Mouse (Mus musculus) hindbrain, embryonic 13.5 days (tissue): Measurements from ENCODE around the gene Naa35. TPM values are rescaled to one million over a fixed set of nuclear protein-coding genes. Genes with fewer than 3 reads are reported as not detected.

Experiments used
- ATAC-seq: fragments of 200-750 bp; cut with Nextera tagmentation; 2 replicates; pipeline ENCODE4 v1.8.0; 2017; ENCODE audit warnings: moderate TSS enrichment; ENCODE audit not compliant: low FRiP score
- H3K27ac ChIP-seq: fragments of 300-500 bp; sonication (generic); 2 replicates; pipeline ENCODE4 v1.5.1; 2015; ENCODE audit warnings: inconsistent platforms, mild to moderate bottlenecking, moderate library complexity
- H3K27me3 ChIP-seq: fragments of 300-500 bp; sonication (generic); 2 replicates; pipeline ENCODE4 v1.6.1; 2015; ENCODE audit warnings: mild to moderate bottlenecking, inconsistent platforms
- H3K36me3 ChIP-seq: fragments of 300-500 bp; sonication (generic); 2 replicates; pipeline ENCODE4 v1.6.1; 2015; ENCODE audit warnings: mild to moderate bottlenecking, inconsistent platforms
- H3K4me1 ChIP-seq: fragments of 300-500 bp; sonication (generic); replicated peaks from 2 replicates; pipeline ENCODE4 v1.6.1; 2015; ENCODE audit warnings: inconsistent platforms
- H3K4me2 ChIP-seq: fragments of 300-500 bp; sonication (generic); 2 replicates; pipeline ENCODE4 v1.6.1; 2015; ENCODE audit warnings: inconsistent platforms, mild to moderate bottlenecking, moderate library complexity
- H3K4me3 ChIP-seq: fragments of 300-500 bp; sonication (generic); 2 replicates; pipeline ENCODE4 v1.5.1; 2015; ENCODE audit warnings: mild to moderate bottlenecking, inconsistent platforms
- H3K9ac ChIP-seq: fragments of 300-500 bp; sonication (generic); 2 replicates; pipeline ENCODE4 v1.6.1; 2015; ENCODE audit warnings: mild to moderate bottlenecking, inconsistent platforms
- H3K9me3 ChIP-seq: fragments of 300-500 bp; sonication (generic); 2 replicates; pipeline ENCODE4 v1.6.1; 2016; ENCODE audit warnings: inconsistent platforms
- WGBS: fragments of 180-500 bp; shearing (Covaris S2); methylation state at CpG from one replicate; pipeline ENCODE4 v1.1.7; 2015; 5-methylcytosine and 5-hydroxymethylcytosine counted together
- polyA plus RNA-seq: library from polyadenylated mRNA; unstranded; fragments of >200 nt; fragmentation: Nextera tagmentation; extraction: Ambion mirVana; gene quantifications from 2 replicates; pipeline ENCODE4 v1.2.1, GENCODE M21; 2015

Gene Naa35
- polyA plus RNA-seq, 1 experiment from 2014 or later = 156 TPM

DNA sequence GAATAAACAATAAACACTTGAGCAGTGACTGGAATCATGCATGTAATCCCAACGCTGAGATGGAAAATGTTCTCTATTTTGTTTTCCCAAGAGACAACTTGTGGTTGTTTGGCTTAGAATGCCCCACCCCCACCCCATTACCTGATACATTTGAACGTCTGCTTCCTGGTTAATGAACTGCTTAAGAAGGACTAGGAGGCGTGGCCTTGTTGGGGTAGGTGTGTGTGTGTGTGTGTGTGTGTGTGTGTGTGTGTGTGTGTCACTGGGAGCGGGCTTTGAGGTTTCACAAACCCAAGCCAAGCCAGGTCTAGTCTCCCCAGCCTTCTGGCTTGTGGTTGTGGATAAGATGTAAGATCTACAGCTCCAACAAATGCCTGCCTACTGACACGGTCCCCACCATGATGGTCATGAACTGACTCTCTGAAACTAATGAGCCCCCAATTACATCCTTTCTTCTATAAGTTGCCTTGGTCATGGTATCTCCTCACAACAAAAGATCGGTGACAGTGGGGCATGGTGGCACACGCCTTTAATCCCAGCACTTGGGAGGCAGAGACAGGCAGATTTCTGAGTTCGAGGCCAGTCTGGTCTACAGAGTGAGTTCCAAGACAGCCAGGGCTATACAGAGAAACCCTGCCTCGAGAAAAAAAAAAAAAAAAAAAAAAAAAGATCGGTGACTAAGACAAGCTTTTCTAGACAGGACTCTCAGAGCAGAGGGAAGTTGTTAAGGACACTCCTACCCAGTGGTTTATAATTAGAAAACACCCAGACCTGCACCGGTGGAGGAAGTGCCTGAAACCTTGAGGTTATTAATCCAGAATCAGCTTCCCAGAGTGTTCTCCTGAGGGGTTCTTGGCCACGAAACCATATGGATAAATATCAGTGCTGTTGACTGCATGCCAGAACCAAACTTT lies 91.5 kb downstream of the Naa35 start:
- no peak overlapping the region for H3K4me3 ChIP-seq
- WGBS = 80% methylated on average over 11 of the region's 12 CpGs
- peaks cover 24% of the 10 kb centered on the region for H3K4me1 ChIP-seq
- ATAC-seq = no peak
- no peaks in the 10 kb centered on the region for H3K9me3 ChIP-seq
- H3K36me3 ChIP-seq = no peaks in the 10 kb centered on the region
- no peak overlapping the region for H3K9ac ChIP-seq
- H3K27ac ChIP-seq = no peak overlapping the region
- H3K4me2 ChIP-seq = no peak overlapping the region
- H3K27me3 ChIP-seq = no peaks in the 10 kb centered on the region

DNA sequence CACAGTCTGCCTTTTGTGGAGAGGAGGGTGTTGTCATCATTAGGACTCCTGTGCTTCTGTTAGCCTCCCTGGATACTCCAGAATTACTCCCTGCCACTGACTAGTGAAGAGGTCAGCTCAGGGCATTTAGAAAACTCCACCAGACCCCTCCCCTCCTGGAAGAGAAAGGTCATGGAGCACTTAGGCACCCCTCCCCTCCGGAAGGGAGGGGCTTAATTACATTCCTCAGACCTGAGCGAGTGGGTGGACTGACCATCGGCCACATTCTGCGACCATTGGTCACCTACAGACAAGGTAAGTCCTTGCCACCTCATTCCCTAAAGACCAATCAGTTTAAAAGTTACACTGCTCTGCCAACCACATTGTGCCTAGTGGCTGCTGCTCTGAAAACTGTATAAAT lies 94.2 kb downstream of the Naa35 start:
- H3K27ac ChIP-seq = no peak overlapping the region
- no peak overlapping the region for H3K9ac ChIP-seq
- ATAC-seq = no peak
- H3K36me3 ChIP-seq = no peaks in the 10 kb centered on the region
- no peaks in the 10 kb centered on the region for H3K27me3 ChIP-seq
- no peak overlapping the region for H3K4me2 ChIP-seq
- H3K4me1 ChIP-seq = peaks cover 4% of the 10 kb centered on the region
- no peaks in the 10 kb centered on the region for H3K9me3 ChIP-seq
- 57% methylated on average over 4 of the region's 4 CpGs for WGBS
- no peak overlapping the region for H3K4me3 ChIP-seq

DNA sequence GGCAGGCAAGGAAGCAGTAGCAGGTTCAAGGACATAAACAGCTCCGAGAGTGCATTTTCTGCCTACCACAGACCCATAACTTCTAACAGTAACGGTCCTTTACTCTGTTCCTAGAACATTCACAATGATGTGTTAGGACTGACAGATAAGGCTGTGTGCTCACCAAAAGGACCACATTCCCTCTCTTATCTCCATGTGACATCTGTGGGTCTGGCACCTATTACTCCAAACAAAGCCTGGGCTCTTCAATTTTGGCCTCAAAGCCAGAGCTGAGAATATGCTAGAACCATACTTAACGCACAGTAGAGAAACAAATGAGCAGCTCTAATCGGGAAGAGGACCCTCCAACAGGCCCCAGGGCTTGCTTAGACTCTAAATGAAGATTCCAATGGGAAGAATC lies 94.8 kb downstream of the Naa35 start:
- Histone ChIP-seq H3K4me2 (no peak overlapping the region), H3K36me3 (no peaks in the 10 kb centered on the region), H3K27me3 (no peaks in the 10 kb centered on the region), H3K27ac (no peak overlapping the region), H3K4me3 (no peak overlapping the region), H3K9me3 (no peaks in the 10 kb centered on the region), H3K9ac (no peak overlapping the region), H3K4me1 (no peaks in the 10 kb centered on the region)
- WGBS = 77% methylated on average over 4 of the region's 4 CpGs
- ATAC-seq = no peak

DNA sequence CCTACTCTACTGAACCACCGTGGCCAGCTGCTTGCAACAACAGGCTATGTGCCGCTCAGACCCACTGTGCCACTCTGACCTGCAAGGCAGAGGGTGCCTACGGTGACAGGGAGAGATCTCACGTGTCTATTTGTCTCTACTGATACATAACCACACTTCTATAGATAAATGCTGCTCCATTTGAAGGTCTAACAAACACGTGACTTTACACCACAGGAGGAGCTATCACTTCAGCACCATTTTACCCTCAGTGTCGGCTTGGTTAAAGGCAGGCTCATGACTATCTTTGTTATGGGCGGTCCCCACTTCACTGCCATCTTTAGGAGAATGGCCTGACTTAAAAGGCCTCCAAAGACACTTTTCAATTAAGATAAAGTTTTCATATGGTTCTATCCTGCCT lies 97.6 kb downstream of the Naa35 start:
- Histone ChIP-seq H3K9ac (no peak overlapping the region), H3K9me3 (no peaks in the 10 kb centered on the region), H3K36me3 (no peaks in the 10 kb centered on the region), H3K27ac (no peak overlapping the region), H3K4me3 (no peak overlapping the region), H3K27me3 (no peaks in the 10 kb centered on the region), H3K4me1 (no peaks in the 10 kb centered on the region), H3K4me2 (no peak overlapping the region)
- 39% methylated on average over 7 of the region's 7 CpGs for WGBS
- no peak for ATAC-seq

DNA sequence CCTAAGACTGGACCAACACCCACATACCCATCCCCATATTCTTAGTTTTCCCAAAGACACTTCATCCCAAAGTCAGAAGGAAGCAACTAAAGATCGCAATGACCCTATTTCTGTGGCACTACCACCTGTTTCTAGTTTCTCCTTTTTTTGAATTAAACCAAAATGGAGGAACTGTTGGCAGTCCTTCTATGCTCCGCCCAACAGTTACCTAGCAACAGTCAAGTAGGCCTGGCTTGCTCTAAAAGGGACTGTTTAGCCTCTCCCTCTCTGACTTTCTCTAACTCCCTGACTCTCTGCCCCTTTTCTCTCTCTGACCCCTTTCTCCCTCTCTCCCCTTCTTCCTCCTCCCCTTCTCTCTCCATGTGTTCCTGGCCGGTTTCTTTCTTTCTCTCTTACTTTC lies 100.2 kb downstream of the Naa35 start:
- no peaks in the 10 kb centered on the region for H3K27me3 ChIP-seq
- no peaks in the 10 kb centered on the region for H3K9me3 ChIP-seq
- H3K4me1 ChIP-seq = no peaks in the 10 kb centered on the region
- no peaks in the 10 kb centered on the region for H3K36me3 ChIP-seq
- 85% methylated on average over 3 of the region's 3 CpGs for WGBS
- no peak overlapping the region for H3K4me3 ChIP-seq
- no peak overlapping the region for H3K4me2 ChIP-seq
- no peak overlapping the region for H3K9ac ChIP-seq
- no peak for ATAC-seq
- no peak overlapping the region for H3K27ac ChIP-seq

Other genes starting within 250 kb of the Naa35 start
- gene Agtpbp1, start within 50 bp of the Naa35 start, polyA plus RNA-seq = 55.6 and 57.6 TPM in 2 replicates
- gene Golm1, start 90.6 kb downstream of the Naa35 start, polyA plus RNA-seq = 49.3 and 50.6 TPM in 2 replicates
- not detected in 2 replicates for gene 4921517D22Rik, start 108.8 kb downstream of the Naa35 start, polyA plus RNA-seq
- 0.04 TPM in 1 of 2 replicates, not detected in the other for gene Spata31d1a, start 125.1 kb downstream of the Naa35 start, polyA plus RNA-seq
- gene Spata31d1b, start 127.0 kb downstream of the Naa35 start, polyA plus RNA-seq = not detected in 2 replicates
- gene Spata31d1d, start 146.5 kb downstream of the Naa35 start, polyA plus RNA-seq = not detected in 2 replicates
- gene 1700014D04Rik, start 161.5 kb downstream of the Naa35 start, polyA plus RNA-seq = 0.22 TPM in 1 of 2 replicates, not detected in the other
- 159 and 160 TPM in 2 replicates for gene Isca1, start 184.6 kb downstream of the Naa35 start, polyA plus RNA-seq
- gene Gm49354, start 197.0 kb downstream of the Naa35 start, polyA plus RNA-seq = not detected in 2 replicates
- 51.5 and 53.1 TPM in 2 replicates for gene Tut7, start 237.9 kb downstream of the Naa35 start, polyA plus RNA-seq